Mouse (Mus musculus) liver (tissue): ENCODE data around the gene Gm10053.

Experiments used
- DNase-seq: peaks from one replicate; pipeline ENCODE4 v3.0.0-alpha.2; 2020; ENCODE audit warnings: mixed read lengths

The Gm10053 gene

GRCm38 (mm10) chr19:24899578-24900544 is 24.4 kb downstream of the Gm10053 start:
- peak; percentile 14 for DNase-seq

- DNase-seq, result no peak
These were observed 25.2 kb downstream of the Gm10053 start, which contains the start of gene Foxd4 for GRCm38 (mm10) chr19:24900581-24901220. Gene Foxd4, minus strand, starts transcription at chr19:24901197.

DNA sequence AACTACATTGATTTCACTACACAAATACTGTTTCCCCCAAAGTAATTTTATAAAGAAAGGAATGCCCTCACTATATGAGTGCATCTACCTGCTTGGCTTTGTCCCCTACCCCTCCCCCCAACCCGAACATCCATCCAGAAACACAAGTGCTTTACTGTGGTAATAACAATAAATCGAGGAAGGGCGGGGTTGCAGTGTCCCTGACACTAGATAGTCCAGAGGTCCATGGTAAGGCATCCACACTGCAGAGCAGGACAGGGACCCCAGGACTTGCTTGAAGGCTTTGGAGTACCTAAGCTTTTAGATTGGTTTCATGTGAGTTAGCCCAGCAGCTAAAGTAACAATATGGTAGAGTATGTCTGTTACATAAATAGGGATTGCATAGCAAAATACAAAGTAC is 26.2 kb downstream of the Gm10053 start:
- DNase-seq, result no peak

DNA sequence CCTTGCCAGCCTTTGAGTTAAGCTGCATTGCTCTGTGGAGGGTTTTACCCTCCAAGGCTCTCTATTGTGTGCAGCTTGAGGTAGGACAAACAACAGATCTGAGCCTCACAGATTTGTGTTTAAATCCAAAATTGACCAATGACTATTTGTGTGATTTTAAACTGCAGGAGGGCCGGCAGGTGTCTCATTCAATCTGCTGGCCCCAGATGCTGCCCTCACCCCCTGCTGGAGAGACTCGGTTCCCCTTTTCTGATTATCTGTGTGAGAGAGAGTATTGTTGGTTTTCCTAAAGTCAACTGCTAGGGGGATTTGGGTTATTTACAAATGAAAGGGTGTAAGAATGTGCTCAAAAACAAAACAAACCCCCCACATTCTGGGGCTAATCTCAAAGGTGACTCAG is 26.8 kb downstream of the Gm10053 start:
- no peak for DNase-seq

DNA sequence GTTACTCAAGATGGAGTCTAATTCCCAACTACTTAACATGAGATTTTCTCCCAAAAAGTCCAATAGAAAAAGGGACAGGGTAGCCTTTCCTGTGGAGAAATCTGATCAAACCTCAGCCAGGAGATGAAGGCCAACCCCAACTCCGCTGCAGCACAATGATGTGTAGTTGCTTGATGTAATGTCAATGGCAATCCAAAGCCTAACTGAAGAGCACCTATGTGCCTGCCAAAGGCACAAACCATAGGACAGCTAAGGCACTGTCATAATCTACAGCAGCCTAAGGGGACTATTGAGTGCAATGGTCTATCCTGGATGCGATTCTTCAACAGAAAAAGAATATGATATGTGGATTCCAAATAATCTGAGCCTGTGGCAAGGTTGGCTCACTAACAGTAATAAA is 27.3 kb downstream of the Gm10053 start:
- no peak for DNase-seq

DNA sequence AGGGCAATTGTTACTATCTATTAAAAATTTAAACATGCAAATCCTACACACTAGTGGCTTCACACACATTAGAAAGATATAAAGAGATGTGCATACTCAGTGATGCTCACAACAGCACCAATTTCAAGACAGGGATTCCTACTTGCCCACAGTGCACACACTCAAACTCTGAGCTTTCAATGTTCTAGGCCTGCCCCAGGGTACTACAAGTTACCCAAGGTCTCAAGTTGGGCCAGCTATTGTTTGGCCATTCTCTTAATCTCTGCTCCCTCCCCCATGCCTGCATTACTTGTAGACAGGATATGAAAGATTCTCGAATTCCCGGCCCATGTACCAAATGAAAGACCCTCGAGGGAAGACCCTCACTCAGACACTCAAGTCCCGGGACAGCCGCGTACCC is 32.2 kb downstream of the Gm10053 start:
- DNase-seq, result no peak

- DNase-seq, result no peak
These were observed 33.1 kb downstream of the Gm10053 start for GRCm38 (mm10) chr19:24908385-24909155.

GRCm38 (mm10) chr19:24920866-24921265 is 45.4 kb downstream of the Gm10053 start:
- DNase-seq, result no peak
